Mouse (Mus musculus): ENCODE measurements around the gene Dbi. TPM values are rescaled to one million over a fixed set of nuclear protein-coding genes. Genes with fewer than 3 reads are reported as not detected.

Gene Dbi
- total RNA-seq, 2 experiments from 2014 or later, result 389 to 439 TPM

Other genes with a start within 250 kb of the Dbi start
- 1 to 10 TPM; 4.4 to 5.2 TPM for gene Tmem177, start 207.9 kb downstream of the Dbi start, total RNA-seq (2021)
- not detected for gene Cfap221, start 123.8 kb downstream of the Dbi start, total RNA-seq (2021)
- 1 to 10 TPM; 2.0 to 2.4 TPM for gene Sctr, start 114.2 kb downstream of the Dbi start, total RNA-seq (2021)
- 10 to 100 TPM; 11.7 to 16.9 TPM for gene Tmem37, start 47.0 kb downstream of the Dbi start, total RNA-seq (2021)
- 1 to 10 TPM; 5.5 to 9.0 TPM for gene 3110009E18Rik, start 109 bp upstream of the Dbi start, total RNA-seq (2021)
- gene Steap3, start 151.6 kb upstream of the Dbi start, total RNA-seq (2021), result 10 to 100 TPM; 44.1 to 46.3 TPM
- gene C1ql2, start 219.5 kb upstream of the Dbi start, total RNA-seq (2021), result not detected